Mouse (Mus musculus): ENCODE measurements around the gene Tjp2.

DNA sequence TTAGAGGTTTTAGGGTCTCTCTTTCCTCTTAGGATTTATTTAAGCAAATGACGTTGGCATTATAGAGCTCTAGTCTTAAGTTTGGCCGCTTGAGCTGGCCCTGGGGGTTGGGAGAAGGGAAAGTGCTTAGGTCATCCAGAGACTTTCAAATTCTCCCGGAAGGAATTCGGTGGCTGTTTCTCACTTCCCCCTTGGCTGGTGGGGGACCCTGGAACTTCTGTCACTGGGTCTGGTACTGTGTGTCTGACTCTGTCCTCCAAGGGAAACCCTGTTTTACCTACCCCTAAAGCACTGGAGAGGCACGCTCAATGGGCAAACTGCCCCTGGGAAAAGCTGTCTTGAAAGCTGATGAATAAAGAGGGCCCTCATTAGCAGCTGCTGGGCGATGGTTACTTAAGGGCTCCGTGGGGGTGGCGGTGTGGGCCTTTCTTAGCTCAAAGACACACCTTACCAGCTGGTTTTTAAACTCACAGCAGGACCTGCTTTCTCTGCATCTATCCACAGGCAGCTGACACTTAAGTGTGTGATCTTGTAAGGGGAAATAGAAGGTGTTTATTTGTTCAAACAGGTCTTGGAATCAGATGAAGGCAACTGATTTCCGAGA, 28.9 kb upstream of the Tjp2 start:
- TF ChIP-seq CTCF (IDR thresholded peaks at IDR 0.05; ENCODE audit: low read depth, low read length) (no peak), GATA1 (IDR thresholded peaks at IDR 0.05; ENCODE audit: borderline replicate concordance, low read length) (no peak)

Measured in G1E (cell line).